8 mouse cellular contexts compared by ENCODE assay signal in genomic region chr12:110695676-110696171, GRCm38 (mm10). TPM values are rescaled to one million over a fixed set of nuclear protein-coding genes. Genes with fewer than 3 reads are reported as not detected.
DNase-seq lines count a peak whose midpoint lies in the region; ATAC-seq and TF ChIP-seq lines count a peak whose summit lies in the region.
"Had no signal": no experiment of that assay in that cellular context is flagged by ENCODE, and none has a peak within 500 bp of the region (broad histone marks: within the 10 kb centered on the region; RNA-seq: fewer than 3 reads in every experiment).

No protein-coding gene starts in this region.

- peak; percentile 62 for DNase-seq in R1 (ENCODE audit: low read depth, low spot score)
- DNase-seq in forebrain, embryonic 11.5 days (ENCODE audit: low spot score) = peak; percentile 85
- DNase-seq in heart, postnatal 4 days = peak; percentile 71
- DNase-seq in layer of hippocampus, postnatal 10 days (ENCODE audit: low spot score in 2 of 2) = peak; percentile 66 to 78
- peak; percentile 74 for DNase-seq in lung, embryonic 14.5 days

- H3K4me3 ChIP-seq in brown adipose tissue, adult 24 weeks (ENCODE audit: insufficient read depth, low read depth, low read length) = peak overlapping the region; percentile 94
- peak overlapping the region; percentile 97 for H3K4me3 ChIP-seq in forebrain, embryonic 11.5 days (ENCODE audit: low read depth, low read length)
- peak overlapping the region; percentile 100 for H3K4me3 ChIP-seq in lung, embryonic 14.5 days (ENCODE audit: low read depth, low read length)
- peak overlapping the region; percentile 95 for H3K4me3 ChIP-seq in olfactory bulb, adult 2 months (ENCODE audit: insufficient read depth, low read depth, low read length)

- TF ChIP-seq CTCF in lung, embryonic 14.5 days (IDR thresholded peaks at IDR 0.05; ENCODE audit: low read depth) = no peak
- TF ChIP-seq CTCF in olfactory bulb, adult 2 months (IDR thresholded peaks at IDR 0.05; ENCODE audit: insufficient read depth, low read depth, low read length) = no peak

- peaks cover 2% of the 10 kb centered on the region; the same call in 1 of the 2 replicates for H3K4me1 ChIP-seq in brown adipose tissue, adult 24 weeks (ENCODE audit: control insufficient read depth, insufficient read depth, insufficient read length, low read length)
- peaks cover 6% of the 10 kb centered on the region for H3K4me1 ChIP-seq in forebrain, embryonic 11.5 days (replicated peaks; ENCODE audit: control insufficient read depth, insufficient read depth, low read length)
- H3K4me1 ChIP-seq in lung, embryonic 14.5 days (ENCODE audit: insufficient read depth) = peaks cover 10% of the 10 kb centered on the region; the same call in 1 of the 2 replicates
- H3K4me1 ChIP-seq in olfactory bulb, adult 2 months (ENCODE audit: control insufficient read depth, insufficient read depth, low read length) = no peaks in the 10 kb centered on the region; the same call in 1 of the 2 replicates

- WGBS in forebrain, embryonic 11.5 days = under 1% methylated on average over 55 of the region's 55 CpGs
- under 1% methylated on average over 55 of the region's 55 CpGs for WGBS in lung, embryonic 14.5 days
- WGBS in olfactory bulb, adult 2 months = under 1% methylated on average over 55 of the region's 55 CpGs

- H3K9me3 ChIP-seq in forebrain, embryonic 11.5 days (ENCODE audit: control insufficient read depth, low read length) = no peaks in the 10 kb centered on the region
- H3K9me3 ChIP-seq in lung, embryonic 14.5 days (ENCODE audit: low read depth, low read length) = no peaks in the 10 kb centered on the region

- H3K27me3 ChIP-seq in forebrain, embryonic 11.5 days (ENCODE audit: control insufficient read depth, insufficient read depth, low read length) = no peaks in the 10 kb centered on the region
- H3K27me3 ChIP-seq in lung, embryonic 14.5 days (ENCODE audit: insufficient read depth, low read length) = no peaks in the 10 kb centered on the region

- H3K9ac ChIP-seq in forebrain, embryonic 11.5 days (ENCODE audit: low read length) = peak overlapping the region; percentile 99
- H3K9ac ChIP-seq in lung, embryonic 14.5 days = peak overlapping the region; percentile 99

- TF ChIP-seq POLR2A in olfactory bulb, adult 2 months (IDR thresholded peaks at IDR 0.05; ENCODE audit: insufficient read depth, low read depth, low read length) = no peak

- peak overlapping the region; percentile 90 for H3K27ac ChIP-seq in brown adipose tissue, adult 24 weeks (replicated peaks; ENCODE audit: low read depth, low read length)
- peak overlapping the region; percentile 90 for H3K27ac ChIP-seq in forebrain, embryonic 11.5 days (ENCODE audit: low read depth, low read length)
- peak overlapping the region; percentile 94 for H3K27ac ChIP-seq in lung, embryonic 14.5 days (ENCODE audit: low read depth)
- peak overlapping the region; percentile 89 for H3K27ac ChIP-seq in olfactory bulb, adult 2 months (ENCODE audit: insufficient read depth, low read depth, low read length)

- H3K4me2 ChIP-seq in forebrain, embryonic 11.5 days (ENCODE audit: low read depth, low read length, severe bottlenecking) = peak overlapping the region; percentile 48
- peak overlapping the region; percentile 70 for H3K4me2 ChIP-seq in lung, embryonic 14.5 days

- ATAC-seq in forebrain, embryonic 11.5 days (replicated peaks; ENCODE audit: low FRiP score) = peak; percentile 72
- ATAC-seq in lung, embryonic 14.5 days (ENCODE audit: insufficient read depth) = peak; percentile 7

- peaks cover 8% of the 10 kb centered on the region; the same call in 1 of the 2 replicates for H3K36me3 ChIP-seq in forebrain, embryonic 11.5 days (ENCODE audit: control insufficient read depth, insufficient read depth, low read length)
- H3K36me3 ChIP-seq in lung, embryonic 14.5 days (ENCODE audit: insufficient read depth) = peaks cover 34% of the 10 kb centered on the region

RNA-seq across cellular contexts. Expression of gene Hsp90aa1, which starts 6.8 kb away (rescaled TPM):
- 462 and 467 TPM in 2 replicates for polyA plus RNA-seq in brown adipose tissue, adult 24 weeks (2012; ENCODE audit: insufficient read depth, insufficient read length, missing spikeins)
- polyA plus RNA-seq in forebrain, embryonic 11.5 days (2014; fragmentation: Nextera tagmentation; extraction: Ambion mirVana) = 1,424 and 1,481 TPM in 2 replicates
- total RNA-seq in heart, postnatal 4 days (2021) = 100 to 1,000 TPM; 275 to 295 TPM
- total RNA-seq in layer of hippocampus, postnatal 10 days (2021) = 1,000 to 10,000 TPM; 1,024 to 1,059 TPM
- 829 and 905 TPM in 2 replicates for polyA plus RNA-seq in lung, embryonic 14.5 days (2014; fragmentation: Nextera tagmentation; extraction: Ambion mirVana)
- polyA plus RNA-seq in olfactory bulb, adult 2 months (2012; ENCODE audit: insufficient read depth, insufficient read length, low replicate concordance, missing spikeins) = 553 and 836 TPM in 2 replicates

RNA-seq across cellular contexts. Expression of gene 1700001K19Rik, which starts 13.3 kb away (rescaled TPM):
- polyA plus RNA-seq in brown adipose tissue, adult 24 weeks (2012; ENCODE audit: insufficient read depth, insufficient read length, missing spikeins) = not detected in 2 replicates
- polyA plus RNA-seq in forebrain, embryonic 11.5 days (2014; fragmentation: Nextera tagmentation; extraction: Ambion mirVana) = 0.27 TPM in 1 of 2 replicates, not detected in the other
- not detected for total RNA-seq in heart, postnatal 4 days (2021)
- total RNA-seq in layer of hippocampus, postnatal 10 days (2021) = not detected
- 0.34 TPM in 1 of 2 replicates, not detected in the other for polyA plus RNA-seq in lung, embryonic 14.5 days (2014; fragmentation: Nextera tagmentation; extraction: Ambion mirVana)
- polyA plus RNA-seq in olfactory bulb, adult 2 months (2012; ENCODE audit: insufficient read depth, insufficient read length, low replicate concordance, missing spikeins) = not detected in 2 replicates
- polyA plus RNA-seq: large intestine, adult 2 months had no signal

RNA-seq across cellular contexts. Expression of gene Wdr20, which starts 42.0 kb away (rescaled TPM):
- polyA plus RNA-seq in brown adipose tissue, adult 24 weeks (2012; ENCODE audit: insufficient read depth, insufficient read length, missing spikeins) = 18.4 and 24.8 TPM in 2 replicates
- polyA plus RNA-seq in forebrain, embryonic 11.5 days (2014; fragmentation: Nextera tagmentation; extraction: Ambion mirVana) = 25.2 and 30.4 TPM in 2 replicates
- total RNA-seq in heart, postnatal 4 days (2021) = 10 to 100 TPM; 33.7 to 35.2 TPM
- 10 to 100 TPM; 36.3 to 40.5 TPM for total RNA-seq in layer of hippocampus, postnatal 10 days (2021)
- polyA plus RNA-seq in lung, embryonic 14.5 days (2014; fragmentation: Nextera tagmentation; extraction: Ambion mirVana) = 23.3 and 25.4 TPM in 2 replicates
- not detected in 2 replicates for polyA plus RNA-seq in olfactory bulb, adult 2 months (2012; ENCODE audit: insufficient read depth, insufficient read length, low replicate concordance, missing spikeins)

Comparison
In these comparisons a context has a peak if more than half of its experiments do, and no peak if none do; other contexts are left out.
1. Peak in every context shown above with its lines: DNase-seq, ATAC-seq, H3K4me3 ChIP-seq and H3K27ac ChIP-seq.
2. RNA of gene Wdr20, which starts 42.0 kb away (polyA plus RNA-seq): 25.2 to 30.4 TPM in forebrain, embryonic 11.5 days, 23.3 to 25.4 TPM in lung, embryonic 14.5 days and 18.4 to 24.8 TPM in brown adipose tissue, adult 24 weeks; not detected in olfactory bulb, adult 2 months; every median in the first group is over 10 times any median in the second.